Mouse (Mus musculus): ENCODE measurements around the gene Grm4. TPM values are rescaled to one million over a fixed set of nuclear protein-coding genes. Genes with fewer than 3 reads are reported as not detected.

Grm4 gene
- total and polyA plus RNA-seq, 3 experiments, result 0.06 TPM; not detected in 2

DNA sequence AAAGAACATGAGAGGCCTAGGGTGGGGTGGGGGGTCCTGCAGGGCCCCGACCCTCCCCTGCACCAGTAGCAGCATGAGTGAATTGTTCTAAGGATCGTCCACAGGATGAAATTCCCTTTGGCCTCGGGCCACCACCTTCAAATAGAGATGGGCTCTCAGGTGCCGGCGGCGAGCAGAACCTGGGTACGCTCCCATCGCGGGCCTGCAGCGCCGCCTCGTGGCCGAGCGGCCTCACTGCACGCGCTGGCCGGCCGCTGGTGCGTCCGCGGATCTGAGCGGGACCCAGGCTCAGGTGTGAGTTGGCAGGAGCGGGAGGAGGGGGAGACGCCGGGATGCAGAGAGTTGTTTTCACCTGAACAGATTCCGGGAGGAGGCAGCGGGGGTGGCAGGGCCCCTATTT, 646 bp downstream of the Grm4 start:
- no peaks in the 10 kb centered on the region for H3K9me3 ChIP-seq (replicated peaks; ENCODE audit: insufficient read depth, low read length)
- peak; percentile 96 for TF ChIP-seq ZC3H11A (IDR thresholded peaks at IDR 0.05; ENCODE audit: low read depth, low read length)
- no peak for TF ChIP-seq JUND (IDR thresholded peaks at IDR 0.05; ENCODE audit: low read depth, low read length)
- TF ChIP-seq ZNF384 (IDR thresholded peaks at IDR 0.05; ENCODE audit: low read depth, low read length), result no peak
- TF ChIP-seq NELFE (IDR thresholded peaks at IDR 0.05; ENCODE audit: low read depth, low read length), result no peak
- TF ChIP-seq POLR2A (IDR thresholded peaks at IDR 0.05; ENCODE audit: control insufficient read depth in 1 of 2, insufficient read depth in 1 of 2, low read depth in 1 of 2, low read length in 2 of 2, poor library complexity in 1 of 2), result no peak
- peak in 2 of 3 experiments; percentile 91 to 99 for TF ChIP-seq CTCF (IDR thresholded peaks at IDR 0.05 in 2 of 3, conservative IDR thresholded peaks at IDR 0.05 in 1 of 3; ENCODE audit: control insufficient read depth in 1 of 3, insufficient read depth in 1 of 3, low read depth in 2 of 3, low read length in 3 of 3, poor library complexity in 1 of 3, severe bottlenecking in 1 of 3)
- peak; percentile 52; the same call in 1 of the 2 replicates for TF ChIP-seq MAX (IDR thresholded peaks at IDR 0.05; ENCODE audit: low read length)
- TF ChIP-seq GABPA (IDR thresholded peaks at IDR 0.05; ENCODE audit: low read depth, low read length), result no peak
- TF ChIP-seq MEF2A (IDR thresholded peaks at IDR 0.05; ENCODE audit: extremely low read depth, insufficient replicate concordance, low read depth, low read length, poor library complexity, severe bottlenecking), result no peak
- no peak for TF ChIP-seq POLR2AphosphoS5 (IDR thresholded peaks at IDR 0.05; ENCODE audit: borderline replicate concordance, low read depth, low read length)
- TF ChIP-seq SMC3 (IDR thresholded peaks at IDR 0.05; ENCODE audit: low read depth, low read length), result peak; percentile 96
- no peak for TF ChIP-seq RCOR1 (IDR thresholded peaks at IDR 0.05; ENCODE audit: low read depth, low read length)
- TF ChIP-seq RAD21 (IDR thresholded peaks at IDR 0.05; ENCODE audit: low read depth, low read length), result peak; percentile 99
- no peak for TF ChIP-seq BHLHE40 (IDR thresholded peaks at IDR 0.05; ENCODE audit: borderline replicate concordance, low read depth, low read length)
- TF ChIP-seq MYC (IDR thresholded peaks at IDR 0.05; ENCODE audit: low read depth, low read length), result no peak
- no peak for TF ChIP-seq GATA1 (IDR thresholded peaks at IDR 0.05; ENCODE audit: low read depth, low read length)
- no peak for TF ChIP-seq SIN3A (IDR thresholded peaks at IDR 0.05; ENCODE audit: low read length)
- no peak for TF ChIP-seq NRF1 (IDR thresholded peaks at IDR 0.05; ENCODE audit: insufficient read depth, low read depth, low read length, poor library complexity, severe bottlenecking)
- no peak for TF ChIP-seq MXI1 (IDR thresholded peaks at IDR 0.05; ENCODE audit: low read depth, low read length)
- H3K36me3 ChIP-seq (ENCODE audit: control insufficient read depth in 1 of 2, insufficient read depth in 2 of 2, low read length in 2 of 2), result no peaks in the 10 kb centered on the region
- no peaks in the 10 kb centered on the region; a peak in 1 of 4 replicates for H3K27me3 ChIP-seq (ENCODE audit: control insufficient read depth in 1 of 2, insufficient read depth in 2 of 2, low read length in 2 of 2)
- no peak overlapping the region for H3K9ac ChIP-seq (ENCODE audit: control insufficient read depth, low read depth, low read length, poor library complexity, severe bottlenecking)
- no peak overlapping the region for H3K4me3 ChIP-seq (ENCODE audit: control insufficient read depth in 1 of 2, insufficient read depth in 1 of 2, low read depth in 2 of 2, low read length in 2 of 2)
- H3K27ac ChIP-seq (ENCODE audit: control insufficient read depth, low read depth, low read length), result no peak overlapping the region
- peak; percentile 58 for DNase-seq (ENCODE audit: low read depth, low spot score)
- no peaks in the 10 kb centered on the region for H3K4me1 ChIP-seq (ENCODE audit: control insufficient read depth in 1 of 2, insufficient read depth in 2 of 2, low read length in 2 of 2)
- no peaks in the 10 kb centered on the region for H3K79me2 ChIP-seq (ENCODE audit: control insufficient read depth, insufficient read depth, low read length, poor library complexity)

GRCm38 (mm10) chr17:27518700-27519595, 2.3 kb downstream of the Grm4 start:
- H3K4me3 ChIP-seq (ENCODE audit: control insufficient read depth in 1 of 2, insufficient read depth in 1 of 2, low read depth in 2 of 2, low read length in 2 of 2), result no peak overlapping the region
- no peaks in the 10 kb centered on the region; a peak in 1 of 4 replicates for H3K27me3 ChIP-seq (ENCODE audit: control insufficient read depth in 1 of 2, insufficient read depth in 2 of 2, low read length in 2 of 2)
- TF ChIP-seq KAT2A (conservative IDR thresholded peaks at IDR 0.05; ENCODE audit: low read depth, low read length) (no peak), CHD1 (IDR thresholded peaks at IDR 0.05; ENCODE audit: low read depth, low read length) (no peak)
- H3K27ac ChIP-seq (ENCODE audit: control insufficient read depth, low read depth, low read length), result no peak overlapping the region
- H3K79me2 ChIP-seq (ENCODE audit: control insufficient read depth, insufficient read depth, low read length, poor library complexity), result no peaks in the 10 kb centered on the region
- no peak for DNase-seq (ENCODE audit: low read depth, low spot score)
- no peaks in the 10 kb centered on the region for H3K36me3 ChIP-seq (ENCODE audit: control insufficient read depth in 1 of 2, insufficient read depth in 2 of 2, low read length in 2 of 2)
- no peaks in the 10 kb centered on the region for H3K4me1 ChIP-seq (ENCODE audit: control insufficient read depth in 1 of 2, insufficient read depth in 2 of 2, low read length in 2 of 2)
- H3K9me3 ChIP-seq (replicated peaks; ENCODE audit: insufficient read depth, low read length), result no peaks in the 10 kb centered on the region
- H3K9ac ChIP-seq (ENCODE audit: control insufficient read depth, low read depth, low read length, poor library complexity, severe bottlenecking), result no peak overlapping the region
